Mouse (Mus musculus): Measurements from ENCODE around the gene Helz2. TPM values are rescaled to one million over a fixed set of nuclear protein-coding genes. Genes with fewer than 3 reads are reported as not detected.
"Not testable (repeated sequence)": the region's sequence is repeated elsewhere in the genome, so short reads cannot be mapped to it uniquely, and the experiment has no call there.

Gene Helz2
- polyA plus RNA-seq, 1 experiment from 2014 or later: 2.8 TPM

DNA sequence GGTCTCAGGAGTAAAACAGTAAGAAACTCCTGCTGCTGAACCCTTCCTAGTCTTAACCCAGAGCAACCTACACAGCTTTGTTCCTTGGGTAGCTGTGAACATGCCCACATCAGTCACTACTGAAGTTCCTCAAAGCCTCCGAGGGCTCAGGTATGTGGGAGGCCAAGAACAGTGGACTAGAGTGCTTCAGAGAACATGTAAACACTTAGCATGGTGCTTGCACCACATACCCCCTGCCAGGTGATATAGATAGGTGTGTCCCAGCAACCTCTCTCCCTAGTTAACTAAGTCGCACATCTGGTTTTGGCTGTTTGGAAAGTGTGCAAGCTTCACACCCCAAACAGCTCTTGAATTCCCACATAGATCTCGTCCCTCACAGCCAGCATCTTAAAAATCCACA, 40.2 kb downstream of the Helz2 start:
- Histone ChIP-seq H3K4me2 (ENCODE audit: low read length) (no peak overlapping the region), H3K4me1 (replicated peaks; ENCODE audit: control insufficient read depth, insufficient read depth, low read length) (no peaks in the 10 kb centered on the region), H3K27me3 (replicated peaks; ENCODE audit: control insufficient read depth, insufficient read depth, low read length) (no peaks in the 10 kb centered on the region), H3K27ac (ENCODE audit: low read depth) (no peak overlapping the region), H3K36me3 (ENCODE audit: control insufficient read depth, insufficient read depth, low read length) (no peaks in the 10 kb centered on the region), H3K9me3 (ENCODE audit: control insufficient read depth, low read length) (no peaks in the 10 kb centered on the region), H3K4me3 (ENCODE audit: low read depth, low read length) (no peak overlapping the region), H3K9ac (ENCODE audit: low read length) (no peak overlapping the region)
- 55% methylated on average over 3 of the region's 3 CpGs for WGBS
- ATAC-seq (replicated peaks; ENCODE audit: low FRiP score, low TSS enrichment, low read depth): no peak
- DNase-seq (ENCODE audit: low spot score): no peak

DNA sequence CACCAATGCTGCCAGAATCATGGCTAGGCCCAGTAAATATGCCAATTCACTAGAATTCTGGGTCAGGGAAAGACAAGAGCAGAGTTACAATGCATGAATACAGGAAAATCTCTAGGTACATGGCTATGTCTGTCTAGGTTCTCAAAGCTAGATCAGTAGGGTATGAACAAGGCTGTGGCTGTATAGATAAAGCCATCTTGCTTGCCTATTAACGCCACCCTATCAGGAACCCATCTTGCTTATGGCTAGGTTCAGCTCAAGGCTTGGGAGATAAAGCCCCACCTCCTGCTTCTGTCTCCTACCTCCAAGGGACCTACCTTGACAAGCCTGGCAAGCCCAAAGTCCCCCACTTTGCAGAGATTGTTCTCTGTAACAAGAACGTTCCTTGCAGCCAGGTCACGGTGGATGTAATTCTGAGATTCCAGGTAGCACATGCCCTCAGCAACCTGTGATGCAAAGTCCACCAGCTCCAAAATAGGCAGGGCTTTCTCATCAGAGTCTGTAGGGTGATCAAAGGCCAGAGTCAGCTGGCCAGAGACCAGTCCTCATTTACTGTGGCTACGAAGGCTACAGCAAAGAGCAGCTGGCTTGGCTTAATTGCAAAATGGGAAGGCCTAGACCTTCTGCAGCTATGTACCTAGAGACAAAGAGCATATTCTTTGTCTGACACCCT, 45.1 kb downstream of the Helz2 start:
- H3K4me2 ChIP-seq (ENCODE audit: low read length): no peak overlapping the region
- no peak overlapping the region for H3K9ac ChIP-seq (ENCODE audit: low read length)
- no peaks in the 10 kb centered on the region for H3K9me3 ChIP-seq (ENCODE audit: control insufficient read depth, low read length)
- no peaks in the 10 kb centered on the region for H3K4me1 ChIP-seq (replicated peaks; ENCODE audit: control insufficient read depth, insufficient read depth, low read length)
- ATAC-seq (replicated peaks; ENCODE audit: low FRiP score, low TSS enrichment, low read depth) (no peak), DNase-seq (ENCODE audit: low spot score) (no peak)
- no peaks in the 10 kb centered on the region for H3K27me3 ChIP-seq (replicated peaks; ENCODE audit: control insufficient read depth, insufficient read depth, low read length)
- no peak overlapping the region for H3K27ac ChIP-seq (ENCODE audit: low read depth)
- no peaks in the 10 kb centered on the region for H3K36me3 ChIP-seq (ENCODE audit: control insufficient read depth, insufficient read depth, low read length)
- H3K4me3 ChIP-seq (ENCODE audit: low read depth, low read length): no peak overlapping the region
- 79% methylated on average over 4 of the region's 4 CpGs for WGBS

DNA sequence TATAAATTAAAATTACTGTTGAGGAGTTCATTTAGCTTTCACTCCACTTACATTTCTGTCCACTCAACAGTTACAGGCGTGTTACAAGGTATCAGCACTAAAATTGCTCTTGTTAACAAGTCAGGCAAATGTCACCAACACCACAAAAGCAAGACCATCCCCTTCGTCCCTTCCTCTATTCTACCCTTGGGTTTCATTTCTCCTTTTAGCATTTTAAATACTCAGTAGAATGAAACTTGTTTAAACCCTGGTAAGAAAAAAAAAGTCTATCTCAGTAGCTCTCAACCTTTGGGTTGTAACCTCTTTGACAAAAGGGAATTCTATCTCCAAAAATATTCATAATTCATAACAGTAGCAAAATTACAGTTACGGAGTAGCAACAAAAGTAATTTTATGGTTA, 48.8 kb downstream of the Helz2 start:
- no peak overlapping the region for H3K4me2 ChIP-seq (ENCODE audit: low read length)

DNA sequence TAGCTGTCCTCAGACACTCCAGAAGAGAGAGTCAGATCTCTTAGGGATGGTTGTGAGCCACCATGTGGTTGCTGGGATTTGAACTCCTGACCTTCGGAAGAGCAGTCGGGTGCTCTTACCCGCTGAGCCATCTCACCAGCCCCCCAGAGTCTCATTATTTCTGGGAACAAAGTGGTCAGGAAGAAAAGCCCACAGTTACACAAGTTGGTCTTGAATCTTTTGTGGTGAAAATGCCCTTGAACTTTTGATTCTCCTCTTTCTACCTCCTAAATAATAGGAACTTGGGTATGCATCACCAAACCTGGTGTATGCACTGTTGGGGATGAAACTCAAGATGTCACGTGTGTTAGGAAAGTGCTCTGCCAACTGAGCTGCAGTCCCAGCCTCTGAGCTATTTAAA, 49.9 kb downstream of the Helz2 start:
- peaks cover 9% of the 10 kb centered on the region for H3K36me3 ChIP-seq (ENCODE audit: control insufficient read depth, insufficient read depth, low read length)
- no peaks in the 10 kb centered on the region for H3K9me3 ChIP-seq (ENCODE audit: control insufficient read depth, low read length)
- no peak overlapping the region for H3K27ac ChIP-seq (ENCODE audit: low read depth)
- DNase-seq (ENCODE audit: low spot score): no peak
- H3K9ac ChIP-seq (ENCODE audit: low read length): no peak overlapping the region
- H3K4me3 ChIP-seq (ENCODE audit: low read depth, low read length): no peak overlapping the region
- H3K27me3 ChIP-seq (replicated peaks; ENCODE audit: control insufficient read depth, insufficient read depth, low read length): no peaks in the 10 kb centered on the region
- no peak for ATAC-seq (replicated peaks; ENCODE audit: low FRiP score, low TSS enrichment, low read depth)
- WGBS: 63% methylated on average over 4 of the region's 4 CpGs
- peaks cover 8% of the 10 kb centered on the region for H3K4me1 ChIP-seq (replicated peaks; ENCODE audit: control insufficient read depth, insufficient read depth, low read length)
- no peak overlapping the region for H3K4me2 ChIP-seq (ENCODE audit: low read length)

More for the DNA sequence above, 48.8 kb downstream of the Helz2 start:
- Histone ChIP-seq H3K4me3 (ENCODE audit: low read depth, low read length) (no peak overlapping the region), H3K36me3 (ENCODE audit: control insufficient read depth, insufficient read depth, low read length) (peaks cover 9% of the 10 kb centered on the region), H3K4me1 (replicated peaks; ENCODE audit: control insufficient read depth, insufficient read depth, low read length) (peaks cover 8% of the 10 kb centered on the region), H3K27ac (ENCODE audit: low read depth) (no peak overlapping the region), H3K9me3 (ENCODE audit: control insufficient read depth, low read length) (no peaks in the 10 kb centered on the region), H3K27me3 (replicated peaks; ENCODE audit: control insufficient read depth, insufficient read depth, low read length) (no peaks in the 10 kb centered on the region), H3K9ac (ENCODE audit: low read length) (no peak overlapping the region)
- ATAC-seq (replicated peaks; ENCODE audit: low FRiP score, low TSS enrichment, low read depth) (no peak), DNase-seq (ENCODE audit: low spot score) (no peak)
- WGBS: 75% methylated on average over 3 of the region's 3 CpGs

DNA sequence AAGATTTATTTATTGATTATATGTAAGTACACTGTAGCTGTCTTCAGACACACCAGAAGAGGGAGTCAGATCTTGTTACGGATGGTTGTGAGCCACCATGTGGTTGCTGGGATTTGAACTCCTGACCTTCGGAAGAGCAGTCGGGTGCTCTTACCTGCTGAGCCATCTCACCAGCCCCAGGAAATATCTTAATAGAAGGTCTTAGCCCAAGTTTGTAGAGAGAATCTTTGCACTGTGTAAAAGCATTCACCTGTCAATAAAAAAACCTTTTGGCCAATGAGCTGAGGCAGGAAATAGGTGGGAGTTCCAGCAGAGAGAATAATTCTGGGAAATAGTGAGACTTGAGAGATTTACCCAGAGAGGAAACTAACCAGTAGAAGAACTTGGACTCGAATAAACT, 50.4 kb downstream of the Helz2 start:
- not testable (repeated sequence) for H3K4me1 ChIP-seq (replicated peaks; ENCODE audit: control insufficient read depth, insufficient read depth, low read length); H3K9ac ChIP-seq (ENCODE audit: low read length); H3K27ac ChIP-seq (ENCODE audit: low read depth); H3K4me2 ChIP-seq (ENCODE audit: low read length); H3K36me3 ChIP-seq (ENCODE audit: control insufficient read depth, insufficient read depth, low read length); ATAC-seq (replicated peaks; ENCODE audit: low FRiP score, low TSS enrichment, low read depth); H3K27me3 ChIP-seq (replicated peaks; ENCODE audit: control insufficient read depth, insufficient read depth, low read length); DNase-seq (ENCODE audit: low spot score); H3K4me3 ChIP-seq (ENCODE audit: low read depth, low read length); H3K9me3 ChIP-seq (ENCODE audit: control insufficient read depth, low read length)
- WGBS: 71% methylated on average over 4 of the region's 4 CpGs

DNA sequence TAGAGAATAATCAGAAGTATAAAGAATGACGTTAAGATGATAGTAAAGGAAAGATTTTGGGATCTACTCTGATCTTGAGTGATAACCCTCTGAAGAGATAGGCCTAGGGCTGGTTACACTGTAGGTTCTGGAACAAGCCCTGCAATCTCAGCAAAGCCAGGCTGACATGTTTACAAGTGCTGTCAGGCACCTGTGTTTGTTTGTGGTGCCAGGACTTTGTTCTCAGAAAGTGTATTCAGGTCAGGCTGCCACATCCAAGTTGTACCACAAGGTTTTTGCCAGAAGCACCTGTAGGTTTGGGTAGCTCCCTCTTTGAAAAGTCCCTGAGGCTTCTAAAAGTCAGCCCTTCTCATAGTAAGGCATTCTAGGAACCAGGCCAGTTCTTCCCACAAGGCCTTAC, 52.5 kb downstream of the Helz2 start:
- no peaks in the 10 kb centered on the region for H3K9me3 ChIP-seq (ENCODE audit: control insufficient read depth, low read length)
- ATAC-seq (replicated peaks; ENCODE audit: low FRiP score, low TSS enrichment, low read depth) (no peak), DNase-seq (ENCODE audit: low spot score) (no peak)
- WGBS: 94% methylated on average over 1 of the region's 1 CpGs
- no peak overlapping the region for H3K4me3 ChIP-seq (ENCODE audit: low read depth, low read length)
- H3K27me3 ChIP-seq (replicated peaks; ENCODE audit: control insufficient read depth, insufficient read depth, low read length): no peaks in the 10 kb centered on the region
- no peak overlapping the region for H3K27ac ChIP-seq (ENCODE audit: low read depth)
- peaks cover 8% of the 10 kb centered on the region for H3K4me1 ChIP-seq (replicated peaks; ENCODE audit: control insufficient read depth, insufficient read depth, low read length)
- H3K9ac ChIP-seq (ENCODE audit: low read length): no peak overlapping the region
- no peak overlapping the region for H3K4me2 ChIP-seq (ENCODE audit: low read length)
- H3K36me3 ChIP-seq (ENCODE audit: control insufficient read depth, insufficient read depth, low read length): peaks cover 9% of the 10 kb centered on the region

DNA sequence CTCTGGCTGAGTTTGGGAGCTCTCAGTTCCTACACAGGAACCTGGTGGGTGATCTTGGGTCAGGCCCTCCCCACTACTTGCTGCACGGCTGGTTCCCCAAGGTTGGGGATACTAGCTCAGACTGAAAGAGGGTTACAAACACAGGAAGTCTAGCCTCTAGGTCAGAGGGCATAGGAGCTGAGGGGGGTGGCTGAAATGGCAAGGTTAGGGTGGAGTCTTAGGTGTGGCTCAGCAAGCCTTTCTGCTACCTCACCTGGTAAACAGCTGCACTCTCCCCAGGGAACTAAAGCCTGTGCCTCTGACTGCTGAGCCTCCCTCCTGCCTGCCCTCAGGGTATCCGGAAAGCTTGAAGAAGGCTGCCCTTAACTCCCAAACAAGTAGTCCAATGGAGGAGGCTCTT, 53.1 kb downstream of the Helz2 start:
- WGBS: 52% methylated on average over 2 of the region's 2 CpGs
- H3K27me3 ChIP-seq (replicated peaks; ENCODE audit: control insufficient read depth, insufficient read depth, low read length): no peaks in the 10 kb centered on the region
- no peaks in the 10 kb centered on the region for H3K9me3 ChIP-seq (ENCODE audit: control insufficient read depth, low read length)
- H3K36me3 ChIP-seq (ENCODE audit: control insufficient read depth, insufficient read depth, low read length): peaks cover 9% of the 10 kb centered on the region
- peak overlapping the region; percentile 43; the same call in 1 of the 2 replicates for H3K27ac ChIP-seq (ENCODE audit: low read depth)
- ATAC-seq (replicated peaks; ENCODE audit: low FRiP score, low TSS enrichment, low read depth) (no peak), DNase-seq (ENCODE audit: low spot score) (no peak)
- H3K9ac ChIP-seq (ENCODE audit: low read length): 0 out of 2 replicates have a peak overlapping the region, but pooled peaks have one; percentile 5
- peaks cover 8% of the 10 kb centered on the region for H3K4me1 ChIP-seq (replicated peaks; ENCODE audit: control insufficient read depth, insufficient read depth, low read length)
- peak overlapping the region; percentile 93 for H3K4me2 ChIP-seq (ENCODE audit: low read length)
- H3K4me3 ChIP-seq (ENCODE audit: low read depth, low read length): no peak overlapping the region

DNA sequence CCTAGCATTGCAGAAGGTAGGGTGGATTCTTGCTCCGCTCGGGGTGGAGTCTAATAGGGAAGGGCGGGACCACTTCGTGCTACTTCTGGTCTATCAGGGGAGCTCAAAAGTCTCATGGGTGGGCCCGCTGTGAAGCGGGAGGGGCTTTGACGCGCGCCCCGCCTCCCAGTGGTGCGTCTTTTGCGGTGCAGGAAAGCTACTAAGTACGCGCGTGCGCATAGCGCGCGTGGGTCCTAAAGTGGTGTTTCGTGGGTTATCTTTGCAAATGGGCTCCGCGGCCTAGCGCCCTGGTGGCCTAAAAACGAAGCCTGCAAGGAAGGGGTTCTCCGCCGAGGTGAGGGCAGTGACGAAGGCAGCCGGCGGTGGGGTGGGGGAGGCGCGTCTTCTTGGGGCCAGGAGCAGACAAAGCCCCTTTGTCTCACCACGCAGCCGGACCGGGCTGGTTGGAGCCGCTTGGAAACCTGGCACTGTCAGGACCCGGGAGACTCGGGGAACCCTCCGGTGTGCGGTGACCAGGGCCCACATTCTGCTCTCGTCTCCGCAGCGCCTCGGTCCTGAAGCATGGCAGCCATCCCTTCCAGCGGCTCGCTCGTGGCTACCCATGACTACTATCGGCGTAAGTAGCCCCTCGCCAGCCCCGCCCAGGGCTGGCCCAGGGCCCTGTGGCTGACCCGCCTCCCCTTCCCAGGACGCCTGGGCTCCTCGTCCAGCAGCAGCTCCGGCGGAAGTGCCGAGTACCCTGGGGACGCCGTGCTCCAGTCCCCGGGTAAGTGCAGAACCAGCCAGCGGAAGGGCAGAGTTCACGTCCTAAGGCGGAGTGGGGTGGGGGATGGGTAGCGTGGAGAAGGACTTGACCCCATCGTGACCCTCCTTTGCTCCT, 54.5 kb downstream of the Helz2 start, which contains the start of gene Ppdpf:
Ppdpf (plus strand) TSS at position 127 of the 880 bp plus-strand sequence.
- Histone ChIP-seq H3K9me3 (ENCODE audit: control insufficient read depth, low read length) (no peaks in the 10 kb centered on the region), H3K36me3 (ENCODE audit: control insufficient read depth, insufficient read depth, low read length) (peaks cover 9% of the 10 kb centered on the region), H3K27me3 (replicated peaks; ENCODE audit: control insufficient read depth, insufficient read depth, low read length) (no peaks in the 10 kb centered on the region), H3K4me2 (ENCODE audit: low read length) (peak within 1 kb of the TSS; percentile 93), H3K4me3 (ENCODE audit: low read depth, low read length) (peak within 1 kb of the TSS; percentile 69), H3K27ac (ENCODE audit: low read depth) (peak within 1 kb of the TSS; percentile 95), H3K4me1 (replicated peaks; ENCODE audit: control insufficient read depth, insufficient read depth, low read length) (peaks cover 8% of the 10 kb centered on the region), H3K9ac (ENCODE audit: low read length) (peak within 1 kb of the TSS; percentile 93)
- ATAC-seq (replicated peaks; ENCODE audit: low FRiP score, low TSS enrichment, low read depth) (peak; percentile 93), DNase-seq (ENCODE audit: low spot score) (peak; percentile 93)
- under 1% methylated on average over 58 of the region's 64 CpGs for WGBS
